Mouse (Mus musculus) heart, adult 2 months (tissue): ENCODE measurements around the gene Cryab. TPM values are rescaled to one million over a fixed set of nuclear protein-coding genes. Genes with fewer than 3 reads are reported as not detected.

ENCODE experiments used
- DNase-seq, 2 experiments: peaks; one replicate each; pipeline ENCODE4 v3.0.0; 2021
- H3K27ac ChIP-seq: fragments of 200-600 bp; 2 replicates; pipeline ENCODE4 v1.8.1; 2022
- H3K27me3 ChIP-seq: fragments of 200-500 bp; 2 replicates; pipeline ENCODE4 v1.6.1; 2012; ENCODE audit warnings: mild to moderate bottlenecking, low read length, inconsistent platforms, mixed read lengths; ENCODE audit not compliant: control insufficient read depth, insufficient read depth
- H3K36me3 ChIP-seq: fragments of 200-500 bp; 2 replicates; pipeline ENCODE4 v1.6.1; 2012; ENCODE audit warnings: low read length, inconsistent platforms; ENCODE audit not compliant: control insufficient read depth, insufficient read depth
- H3K4me1 ChIP-seq: fragments of 200-500 bp; 2 replicates; pipeline ENCODE4 v1.6.1; 2011; ENCODE audit warnings: low read length; ENCODE audit not compliant: control insufficient read depth, insufficient read depth
- H3K4me3 ChIP-seq: fragments of 200-600 bp; 2 replicates; pipeline ENCODE4 v1.8.1; 2022
- H3K79me2 ChIP-seq: fragments of 200-500 bp; replicated peaks from 2 replicates; pipeline ENCODE4 v1.6.1; 2012; ENCODE audit warnings: mild to moderate bottlenecking, inconsistent platforms, low read length, moderate library complexity, mixed read lengths; ENCODE audit not compliant: control insufficient read depth, insufficient read depth
- H3K9ac ChIP-seq: fragments of 200-500 bp; 2 replicates; pipeline ENCODE4 v1.6.1; 2012; ENCODE audit warnings: low read depth, mild to moderate bottlenecking, control low read depth, inconsistent platforms, low read length, mixed read lengths
- CTCF ChIP-seq: fragments of 200-600 bp; IDR thresholded peaks from 2 replicates; pipeline ENCODE4 v1.8.1; 2022; ENCODE audit warnings: antibody characterized with exemption, mild to moderate bottlenecking, moderate library complexity
- EP300 ChIP-seq: fragments of 200-500 bp; IDR thresholded peaks from 2 replicates; pipeline ENCODE4 v1.6.1; 2011; ENCODE audit warnings: low read depth, low read length, control low read depth; ENCODE audit not compliant: insufficient read depth
- POLR2A ChIP-seq: fragments of 200-500 bp; IDR thresholded peaks from 2 replicates; pipeline ENCODE4 v1.6.1; 2011; ENCODE audit warnings: mild to moderate bottlenecking, low read depth, low read length, control low read depth; ENCODE audit not compliant: insufficient read depth
- WGBS: fragments of 180-500 bp; shearing (Covaris S2); methylation state at CpG from one replicate; pipeline ENCODE4 v1.1.7; 2018; 5-methylcytosine and 5-hydroxymethylcytosine counted together
- intact Hi-C: fragments of 180-260 bp; cut with DNase I; formaldehyde crosslinking; loops from one replicate; pipeline ENCODE4 v1.15.1; 2025
- polyA plus RNA-seq: library from polyadenylated mRNA; depleted of rRNA; stranded (reverse); fragments of >200 nt; gene quantifications from 2 replicates; pipeline ENCODE4 v1.2.3, GENCODE M21; 2012; rRNA removed
- total RNA-seq, 2 experiments: library from RNA; stranded (reverse); gene quantifications; 2 replicates each; pipeline ENCODE4 v1.2.3; 2021

Gene Cryab
- total and polyA plus RNA-seq, 3 experiments: 2,783 to 4,349 (median 3,339) TPM

GRCm38 (mm10) chr9:50800985-50801384 is 49.9 kb downstream of the Cryab start:
- Histone ChIP-seq H3K4me1 (no peaks in the 10 kb centered on the region), H3K4me3 (no peak overlapping the region), H3K79me2 (no peaks in the 10 kb centered on the region), H3K36me3 (no peaks in the 10 kb centered on the region), H3K27me3 (no peaks in the 10 kb centered on the region), H3K9ac (no peak overlapping the region), H3K27ac (no peak overlapping the region)
- 61% methylated on average over 2 of the region's 2 CpGs for WGBS
- no peak for DNase-seq
- intact Hi-C loops: loop anchor here (5.0 kb wide), 2 partner anchors 211 to 351 kb away; no protein-coding TSS in a partner anchor
- TF ChIP-seq EP300: no peak
- peak; percentile 73 for TF ChIP-seq CTCF
- TF ChIP-seq POLR2A: no peak

- Histone ChIP-seq H3K4me3 (no peak overlapping the region), H3K79me2 (no peaks in the 10 kb centered on the region), H3K27ac (no peak overlapping the region), H3K9ac (no peak overlapping the region), H3K4me1 (no peaks in the 10 kb centered on the region), H3K27me3 (no peaks in the 10 kb centered on the region), H3K36me3 (no peaks in the 10 kb centered on the region)
- TF ChIP-seq EP300: no peak
- TF ChIP-seq POLR2A: no peak
- TF ChIP-seq CTCF: no peak
- 85% methylated on average over 7 of the region's 7 CpGs for WGBS
- intact Hi-C loops: loop anchor here (5.0 kb wide), 2 partner anchors 209 to 349 kb away; no protein-coding TSS in a partner anchor
- DNase-seq: no peak
Observed at GRCm38 (mm10) chr9:50803055-50803671, 52.0 kb downstream of the Cryab start.

Other genes with a start within 250 kb of the Cryab start
- 10 to 100 TPM; 24.8 to 30.2 TPM for gene Pts, start 222.6 kb upstream of the Cryab start, total RNA-seq
- 28.7 and 63.3 TPM in 2 replicates for gene Pts, start 222.6 kb upstream of the Cryab start, polyA plus RNA-seq
- 1 to 10 TPM; 1.0 to 1.2 TPM for gene Il18, start 196.5 kb upstream of the Cryab start, total RNA-seq
- gene Il18, start 196.5 kb upstream of the Cryab start, polyA plus RNA-seq: 0.53 and 1.6 TPM in 2 replicates
- under 1 TPM; 0.39 to 0.50 TPM for gene Bco2, start 196.1 kb upstream of the Cryab start, total RNA-seq
- 0.32 and 0.33 TPM in 2 replicates for gene Bco2, start 196.1 kb upstream of the Cryab start, polyA plus RNA-seq
- gene Tex12, start 190.0 kb upstream of the Cryab start, total RNA-seq: not detected
- not detected in 2 replicates for gene Tex12, start 190.0 kb upstream of the Cryab start, polyA plus RNA-seq
- 100 to 1,000 TPM; 593 to 673 TPM for gene Sdhd, start 147.5 kb upstream of the Cryab start, total RNA-seq
- 722 and 984 TPM in 2 replicates for gene Sdhd, start 147.5 kb upstream of the Cryab start, polyA plus RNA-seq
- 100 to 1,000 TPM; 251 to 294 TPM for gene Timm8b, start 147.4 kb upstream of the Cryab start, total RNA-seq
- 289 and 341 TPM in 2 replicates for gene Timm8b, start 147.4 kb upstream of the Cryab start, polyA plus RNA-seq
- under 1 TPM in 1 of 2 experiments, not detected in 1; 0.31 TPM for gene Pih1d2, start 134.0 kb upstream of the Cryab start, total RNA-seq
- 0.50 and 0.66 TPM in 2 replicates for gene Pih1d2, start 134.0 kb upstream of the Cryab start, polyA plus RNA-seq
- 10 to 100 TPM; 11.9 to 13.2 TPM for gene Nkapd1, start 133.9 kb upstream of the Cryab start, total RNA-seq
- gene Nkapd1, start 133.9 kb upstream of the Cryab start, polyA plus RNA-seq: 3.1 and 4.6 TPM in 2 replicates
- gene Dlat, start 91.5 kb upstream of the Cryab start, total RNA-seq: 100 to 1,000 TPM; 364 to 415 TPM
- 175 and 243 TPM in 2 replicates for gene Dlat, start 91.5 kb upstream of the Cryab start, polyA plus RNA-seq
- gene Dixdc1, start 11.8 kb upstream of the Cryab start, total RNA-seq: 1 to 10 TPM; 3.4 to 5.4 TPM
- 2.6 and 4.9 TPM in 2 replicates for gene Dixdc1, start 11.8 kb upstream of the Cryab start, polyA plus RNA-seq
- gene 2310030G06Rik, start 4.8 kb upstream of the Cryab start, total RNA-seq: 1 to 10 TPM; 2.9 to 4.3 TPM
- gene 2310030G06Rik, start 4.8 kb upstream of the Cryab start, polyA plus RNA-seq: 5.6 and 7.4 TPM in 2 replicates
- 100 to 1,000 TPM; 131 to 139 TPM for gene Hspb2, start 1.0 kb downstream of the Cryab start, total RNA-seq
- 201 and 224 TPM in 2 replicates for gene Hspb2, start 1.0 kb downstream of the Cryab start, polyA plus RNA-seq
- gene Fdxacb1, start 16.9 kb downstream of the Cryab start, total RNA-seq: 1 to 10 TPM; 4.7 to 5.1 TPM
- gene Fdxacb1, start 16.9 kb downstream of the Cryab start, polyA plus RNA-seq: 3.4 and 5.2 TPM in 2 replicates
- 1 to 10 TPM; 9.6 to 9.9 TPM for gene Alg9, start 23.7 kb downstream of the Cryab start, total RNA-seq
- gene Alg9, start 23.7 kb downstream of the Cryab start, polyA plus RNA-seq: 13.4 and 19.9 TPM in 2 replicates
- gene 1110032A03Rik, start 24.2 kb downstream of the Cryab start, total RNA-seq: 10 to 100 TPM; 11.8 to 12.1 TPM
- gene 1110032A03Rik, start 24.2 kb downstream of the Cryab start, polyA plus RNA-seq: 34.5 and 39.0 TPM in 2 replicates
- 10 to 100 TPM; 10.3 to 10.8 TPM for gene Ppp2r1b, start 94.0 kb downstream of the Cryab start, total RNA-seq
- 5.4 and 7.1 TPM in 2 replicates for gene Ppp2r1b, start 94.0 kb downstream of the Cryab start, polyA plus RNA-seq